Mouse (Mus musculus): ENCODE results near the gene Rab13. TPM values are rescaled to one million over a fixed set of nuclear protein-coding genes. Genes with fewer than 3 reads are reported as not detected.
A peak's percentile ranks its signal among the peaks of the same experiment; 100 is the strongest.

Rab13 gene
- 22.7 and 23.1 TPM in 2 replicates for polyA plus RNA-seq (2015; fragmentation: Nextera tagmentation; extraction: Ambion mirVana)

GRCm38 (mm10) chr3:90213377-90213866 lies at the start of gene Rab13, which contains the start of gene Rps27:
TSS of gene Rab13 (plus strand) at chr3:90213695.
TSS of gene Rps27 (minus strand) at chr3:90213651.
- no peak for TF ChIP-seq CTCF (IDR thresholded peaks at IDR 0.05; ENCODE audit: low read depth)
- H3K9ac ChIP-seq (ENCODE audit: low read depth, low read length): peak within 1 kb of the TSS; percentile 84
- no peaks in the 10 kb centered on the region for H3K27me3 ChIP-seq (replicated peaks; ENCODE audit: control insufficient read depth, insufficient read depth, low read length)
- H3K36me3 ChIP-seq (ENCODE audit: control insufficient read depth, insufficient read depth): peaks cover 21% of the 10 kb centered on the region
- under 1% methylated on average over 42 of the region's 42 CpGs for WGBS
- peak within 1 kb of the TSS; percentile 65 for H3K4me2 ChIP-seq (replicated peaks; ENCODE audit: low read depth)
- peak within 1 kb of the TSS; percentile 68 for H3K27ac ChIP-seq (ENCODE audit: low read depth, low read length)
- peak within 1 kb of the TSS; percentile 69 for H3K4me3 ChIP-seq (ENCODE audit: low read depth, low read length)
- no peaks in the 10 kb centered on the region for H3K9me3 ChIP-seq (ENCODE audit: control insufficient read depth)
- peak; percentile 89 for ATAC-seq
- H3K4me1 ChIP-seq (replicated peaks; ENCODE audit: control insufficient read depth, insufficient read depth, low read length): 0 out of 2 replicates have a peak, but pooled peaks cover 7% of the 10 kb centered on the region

GRCm38 (mm10) chr3:90179566-90179965 lies 33.9 kb upstream of the Rab13 start:
- no peaks in the 10 kb centered on the region for H3K9me3 ChIP-seq (ENCODE audit: control insufficient read depth)
- 62% methylated on average over 3 of the region's 3 CpGs for WGBS
- ATAC-seq: no peak
- no peak overlapping the region for H3K4me2 ChIP-seq (replicated peaks; ENCODE audit: low read depth)
- no peak overlapping the region for H3K9ac ChIP-seq (ENCODE audit: low read depth, low read length)
- TF ChIP-seq CTCF (IDR thresholded peaks at IDR 0.05; ENCODE audit: low read depth): no peak
- no peak overlapping the region for H3K27ac ChIP-seq (ENCODE audit: low read depth, low read length)
- H3K4me3 ChIP-seq (ENCODE audit: low read depth, low read length): no peak overlapping the region
- no peaks in the 10 kb centered on the region for H3K36me3 ChIP-seq (ENCODE audit: control insufficient read depth, insufficient read depth)
- no peaks in the 10 kb centered on the region for H3K27me3 ChIP-seq (replicated peaks; ENCODE audit: control insufficient read depth, insufficient read depth, low read length)
- H3K4me1 ChIP-seq (replicated peaks; ENCODE audit: control insufficient read depth, insufficient read depth, low read length): no peaks in the 10 kb centered on the region

GRCm38 (mm10) chr3:90183581-90183980 lies 29.9 kb upstream of the Rab13 start:
- ATAC-seq: no peak
- H3K27ac ChIP-seq (ENCODE audit: low read depth, low read length): no peak overlapping the region
- no peak for TF ChIP-seq CTCF (IDR thresholded peaks at IDR 0.05; ENCODE audit: low read depth)
- WGBS: 78% methylated on average over 3 of the region's 3 CpGs
- no peaks in the 10 kb centered on the region for H3K36me3 ChIP-seq (ENCODE audit: control insufficient read depth, insufficient read depth)
- no peaks in the 10 kb centered on the region for H3K27me3 ChIP-seq (replicated peaks; ENCODE audit: control insufficient read depth, insufficient read depth, low read length)
- H3K4me3 ChIP-seq (ENCODE audit: low read depth, low read length): no peak overlapping the region
- H3K9ac ChIP-seq (ENCODE audit: low read depth, low read length): no peak overlapping the region
- no peaks in the 10 kb centered on the region for H3K9me3 ChIP-seq (ENCODE audit: control insufficient read depth)
- H3K4me2 ChIP-seq (replicated peaks; ENCODE audit: low read depth): no peak overlapping the region
- H3K4me1 ChIP-seq (replicated peaks; ENCODE audit: control insufficient read depth, insufficient read depth, low read length): no peaks in the 10 kb centered on the region

- Histone ChIP-seq H3K4me1 (replicated peaks; ENCODE audit: control insufficient read depth, insufficient read depth, low read length) (peaks cover 4% of the 10 kb centered on the region; the same call in 1 of the 2 replicates), H3K36me3 (ENCODE audit: control insufficient read depth, insufficient read depth) (no peaks in the 10 kb centered on the region), H3K27me3 (replicated peaks; ENCODE audit: control insufficient read depth, insufficient read depth, low read length) (no peaks in the 10 kb centered on the region), H3K4me3 (ENCODE audit: low read depth, low read length) (0 out of 2 replicates have a peak overlapping the region, but pooled peaks have one; percentile 9), H3K9me3 (ENCODE audit: control insufficient read depth) (no peaks in the 10 kb centered on the region), H3K4me2 (replicated peaks; ENCODE audit: low read depth) (peak overlapping the region; percentile 43), H3K27ac (ENCODE audit: low read depth, low read length) (peak overlapping the region; percentile 50; the same call in 1 of the 2 replicates), H3K9ac (ENCODE audit: low read depth, low read length) (no peak overlapping the region)
- WGBS: 31% methylated on average over 11 of the region's 11 CpGs
- TF ChIP-seq CTCF (IDR thresholded peaks at IDR 0.05; ENCODE audit: low read depth): no peak
- peak; percentile 77 for ATAC-seq
Measured at GRCm38 (mm10) chr3:90190859-90191510, 22.5 kb upstream of the Rab13 start.

- H3K4me1 ChIP-seq (replicated peaks; ENCODE audit: control insufficient read depth, insufficient read depth, low read length): peaks cover 4% of the 10 kb centered on the region; the same call in 1 of the 2 replicates
- no peaks in the 10 kb centered on the region for H3K36me3 ChIP-seq (ENCODE audit: control insufficient read depth, insufficient read depth)
- no peak overlapping the region for H3K4me2 ChIP-seq (replicated peaks; ENCODE audit: low read depth)
- no peak for TF ChIP-seq CTCF (IDR thresholded peaks at IDR 0.05; ENCODE audit: low read depth)
- H3K9me3 ChIP-seq (ENCODE audit: control insufficient read depth): no peaks in the 10 kb centered on the region
- WGBS: 65% methylated on average over 4 of the region's 4 CpGs
- H3K27ac ChIP-seq (ENCODE audit: low read depth, low read length): no peak overlapping the region
- ATAC-seq: no peak
- H3K27me3 ChIP-seq (replicated peaks; ENCODE audit: control insufficient read depth, insufficient read depth, low read length): no peaks in the 10 kb centered on the region
- H3K9ac ChIP-seq (ENCODE audit: low read depth, low read length): no peak overlapping the region
- H3K4me3 ChIP-seq (ENCODE audit: low read depth, low read length): no peak overlapping the region
Measured at GRCm38 (mm10) chr3:90194759-90195158, 18.7 kb upstream of the Rab13 start.

GRCm38 (mm10) chr3:90195644-90196043 lies 17.9 kb upstream of the Rab13 start:
- no peaks in the 10 kb centered on the region for H3K36me3 ChIP-seq (ENCODE audit: control insufficient read depth, insufficient read depth)
- H3K4me1 ChIP-seq (replicated peaks; ENCODE audit: control insufficient read depth, insufficient read depth, low read length): peaks cover 4% of the 10 kb centered on the region; the same call in 1 of the 2 replicates
- H3K4me2 ChIP-seq (replicated peaks; ENCODE audit: low read depth): no peak overlapping the region
- no peak overlapping the region for H3K4me3 ChIP-seq (ENCODE audit: low read depth, low read length)
- no peak overlapping the region for H3K27ac ChIP-seq (ENCODE audit: low read depth, low read length)
- WGBS: 83% methylated on average over 1 of the region's 1 CpGs
- TF ChIP-seq CTCF (IDR thresholded peaks at IDR 0.05; ENCODE audit: low read depth): no peak
- H3K9me3 ChIP-seq (ENCODE audit: control insufficient read depth): no peaks in the 10 kb centered on the region
- no peak overlapping the region for H3K9ac ChIP-seq (ENCODE audit: low read depth, low read length)
- H3K27me3 ChIP-seq (replicated peaks; ENCODE audit: control insufficient read depth, insufficient read depth, low read length): no peaks in the 10 kb centered on the region
- no peak for ATAC-seq
